Mouse (Mus musculus) CH12.LX (cell line): ENCODE measurements at regions not wholly inside any gene's neighbourhood (a gene's known extent, or its start where the extent isn't known, plus 50 kb on each side); places are given as distances from the start of the nearest gene placed in this dataset.

Experiments used
- CTCF ChIP-seq, 2 experiments: IDR thresholded peaks in 1 of 2; conservative IDR thresholded peaks in 1 of 2; 2 replicates each; pipeline ENCODE4 v1.5.1; 2011 to 2012; ENCODE audit warnings: low read depth in 2 of 2, low read length in 2 of 2, improper control_type of control experiment in 1 of 2, inconsistent platforms in 1 of 2, mild to moderate bottlenecking in 1 of 2, moderate library complexity in 1 of 2
- EP300 ChIP-seq: IDR thresholded peaks from 2 replicates; pipeline ENCODE4 v1.6.1; 2011; ENCODE audit warnings: low read length, improper control_type of control experiment
- POLR2A ChIP-seq: IDR thresholded peaks from 2 replicates; pipeline ENCODE4 v1.6.1; 2011; ENCODE audit warnings: low read depth, mild to moderate bottlenecking, improper control_type of control experiment, low read length
- ZC3H11A ChIP-seq: IDR thresholded peaks from 2 replicates; pipeline ENCODE4 v1.6.1; 2012; ENCODE audit warnings: low read depth, mild to moderate bottlenecking, inconsistent platforms, low read length, improper control_type of control experiment

DNA sequence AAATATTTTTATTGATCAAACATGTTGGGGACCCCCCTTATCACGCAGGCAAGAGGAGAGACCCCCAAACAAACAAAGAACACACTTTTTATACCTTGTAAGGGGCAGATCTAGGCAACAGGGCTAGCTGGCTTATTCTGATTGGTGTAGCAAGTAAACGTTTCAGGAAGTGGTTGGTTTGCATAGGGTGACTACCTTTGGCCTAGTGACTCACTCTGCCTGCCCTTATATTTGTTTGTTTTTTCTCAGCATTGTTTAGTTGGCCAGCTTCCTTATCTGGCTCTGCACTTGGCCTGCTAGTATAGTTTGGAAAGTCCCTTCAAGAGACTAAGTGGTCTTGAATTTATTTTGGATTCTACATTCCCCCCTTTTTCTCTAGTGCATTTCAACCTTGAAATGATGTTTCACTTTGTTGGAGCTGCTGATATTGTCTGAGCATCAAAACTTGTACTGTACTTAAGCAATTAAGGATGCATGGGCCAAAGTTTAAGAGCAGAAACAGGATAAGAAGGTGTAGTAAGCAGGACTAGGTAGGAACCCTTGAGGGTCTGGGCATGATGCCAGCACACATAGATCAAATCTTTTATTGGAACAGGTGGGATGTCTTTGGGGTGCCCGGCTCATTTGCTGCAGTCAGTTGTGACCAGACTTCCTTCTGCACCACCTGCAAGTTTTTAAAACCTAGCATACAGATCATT, 50.7 kb upstream of the Ccdc66 start:
- TF ChIP-seq CTCF (conservative IDR thresholded peaks at IDR 0.05 in 1 of 2, IDR thresholded peaks at IDR 0.05 in 1 of 2; ENCODE audit: low read depth in 2 of 2, low read length in 2 of 2), result no peak
- no peak for TF ChIP-seq POLR2A
- TF ChIP-seq EP300, result no peak
- no peak for TF ChIP-seq ZC3H11A
